Mouse (Mus musculus): ENCODE results near the gene Bank1.

DNA sequence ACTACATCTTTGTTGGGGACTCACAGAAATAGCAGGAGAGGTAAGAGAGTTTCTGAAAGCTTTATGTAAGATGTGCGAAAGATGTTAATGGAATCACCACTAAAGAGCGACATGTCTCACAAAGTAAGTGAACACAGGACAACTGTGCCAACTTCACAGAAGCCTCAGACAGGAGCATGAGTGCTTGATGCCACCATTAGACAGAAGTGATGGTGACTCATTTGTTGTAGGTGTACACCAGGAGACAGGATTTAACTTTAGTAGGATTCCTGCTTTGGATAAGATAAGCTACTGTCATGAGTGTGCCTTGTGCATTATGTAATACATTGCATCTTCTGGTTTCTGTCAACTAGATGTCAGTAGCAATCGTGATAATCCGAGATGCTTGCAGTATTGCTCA lies 74.3 kb downstream of the Bank1 start:
- TF ChIP-seq CTCF (IDR thresholded peaks at IDR 0.05) = no peak
- TF ChIP-seq EP300 (IDR thresholded peaks at IDR 0.05) = no peak

Measured in lung, postnatal 0 days (tissue).